Comparison of ENCODE assay signal across 8 mouse cellular contexts in the genomic region with DNA sequence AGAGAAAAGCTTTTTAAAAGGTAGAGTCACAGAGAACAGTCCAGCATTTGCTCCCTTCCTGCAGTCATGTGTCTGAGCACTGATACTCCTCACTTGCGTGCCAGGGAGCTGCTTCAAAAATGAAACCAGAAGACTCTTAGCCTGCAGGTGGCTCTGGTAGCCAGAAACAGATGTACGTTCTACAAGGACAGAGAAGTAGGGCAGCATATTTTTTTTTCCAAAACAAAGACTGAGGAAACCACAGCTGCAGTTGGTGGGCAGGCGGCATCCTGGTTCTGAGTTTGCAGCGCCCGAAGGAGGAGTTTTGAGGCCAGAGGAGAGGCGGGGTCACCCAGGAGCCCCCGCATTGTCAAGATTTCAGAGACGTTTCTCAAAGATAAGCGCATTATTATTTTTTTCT. TPM values are rescaled to one million over a fixed set of nuclear protein-coding genes. Genes with fewer than 3 reads are reported as not detected.
DNase-seq lines count a peak whose midpoint lies in the region; ATAC-seq and TF ChIP-seq lines count a peak whose summit lies in the region.

No protein-coding gene starts in this region.

- H3K4me2 ChIP-seq in forebrain, embryonic 16.5 days (ENCODE audit: low read length): no peak overlapping the region
- H3K4me2 ChIP-seq in liver, embryonic 14.5 days (ENCODE audit: low read depth): peak overlapping the region; percentile 48

- H3K4me3 ChIP-seq in forebrain, embryonic 10.5 days: no peak overlapping the region
- H3K4me3 ChIP-seq in forebrain, embryonic 16.5 days (replicated peaks; ENCODE audit: low read length): no peak overlapping the region
- H3K4me3 ChIP-seq in liver, embryonic 14.5 days (ENCODE audit: insufficient read depth in 1 of 2, low read depth in 2 of 2, low read length in 2 of 2): peak overlapping the region in 1 of 2 experiments; percentile 16; a peak in 1 of 4 replicates

- 0 out of 2 replicates have a peak overlapping the region, but pooled peaks have one; percentile 25 for H3K27ac ChIP-seq in forebrain, embryonic 10.5 days
- H3K27ac ChIP-seq in forebrain, embryonic 16.5 days (ENCODE audit: low read length): no peak overlapping the region
- no peak overlapping the region for H3K27ac ChIP-seq in liver, embryonic 14.5 days

- no peak for TF ChIP-seq CTCF in liver, embryonic 14.5 days (IDR thresholded peaks at IDR 0.05; ENCODE audit: low read depth)

- intact Hi-C loops in gastrocnemius, postnatal 36 days (cut with DNase I): no loop called here

- ATAC-seq in forebrain, embryonic 16.5 days: no peak
- no peak for ATAC-seq in liver, embryonic 14.5 days (ENCODE audit: insufficient read depth)

- peak; percentile 15 for DNase-seq in forebrain, embryonic 10.5 days (ENCODE audit: extremely low spot score, low spot score)
- peak; percentile 37 for DNase-seq in adipocyte (ENCODE audit: low spot score)
- peak; percentile 22 to 28 for DNase-seq in gastrocnemius, postnatal 36 days
- DNase-seq in kidney, adult 8-10 months: peak; percentile 49 to 57
- no peak for DNase-seq in liver, embryonic 14.5 days (ENCODE audit: low read depth in 3 of 3, low spot score in 3 of 3)
- peak; percentile 40 for DNase-seq in right cerebral cortex, postnatal 25 days
- DNase-seq in cerebellum, adult 9-10 months: no peak

- 65% methylated on average over 9 of the region's 9 CpGs for WGBS in forebrain, embryonic 10.5 days
- 57% methylated on average over 9 of the region's 9 CpGs for WGBS in forebrain, embryonic 16.5 days
- WGBS in liver, embryonic 14.5 days (ENCODE audit: insufficient replicate concordance): 8% methylated on average over 9 of the region's 9 CpGs

- no peaks in the 10 kb centered on the region for H3K36me3 ChIP-seq in forebrain, embryonic 10.5 days (replicated peaks)
- H3K36me3 ChIP-seq in forebrain, embryonic 16.5 days (ENCODE audit: control insufficient read depth, insufficient read depth): no peaks in the 10 kb centered on the region
- H3K36me3 ChIP-seq in liver, embryonic 14.5 days (replicated peaks; ENCODE audit: control insufficient read depth, insufficient read depth, low read depth): no peaks in the 10 kb centered on the region

- H3K9me3 ChIP-seq in forebrain, embryonic 10.5 days: no peaks in the 10 kb centered on the region
- no peaks in the 10 kb centered on the region for H3K9me3 ChIP-seq in forebrain, embryonic 16.5 days (ENCODE audit: control insufficient read depth, low read length)
- no peaks in the 10 kb centered on the region for H3K9me3 ChIP-seq in liver, embryonic 14.5 days (ENCODE audit: control insufficient read depth, low read length)

- peaks cover 21% of the 10 kb centered on the region for H3K4me1 ChIP-seq in forebrain, embryonic 10.5 days
- H3K4me1 ChIP-seq in forebrain, embryonic 16.5 days (replicated peaks; ENCODE audit: control insufficient read depth, insufficient read depth, low read length): peaks cover 6% of the 10 kb centered on the region; the same call in 1 of the 2 replicates
- peaks cover 0 to 17% of the 10 kb centered on the region in 2 experiments; a peak in 2 of 4 replicates for H3K4me1 ChIP-seq in liver, embryonic 14.5 days (replicated peaks; ENCODE audit: control insufficient read depth in 2 of 2, insufficient read depth in 2 of 2, low read length in 1 of 2)

- H3K27me3 ChIP-seq in forebrain, embryonic 10.5 days (ENCODE audit: poor library complexity, severe bottlenecking): no peaks in the 10 kb centered on the region
- no peaks in the 10 kb centered on the region for H3K27me3 ChIP-seq in forebrain, embryonic 16.5 days (replicated peaks; ENCODE audit: control insufficient read depth, insufficient read depth, low read length)
- no peaks in the 10 kb centered on the region for H3K27me3 ChIP-seq in liver, embryonic 14.5 days (ENCODE audit: control insufficient read depth, insufficient read depth, low read length)

- no peak for TF ChIP-seq EP300 in liver, embryonic 14.5 days (IDR thresholded peaks at IDR 0.05; ENCODE audit: low read depth)

- no peak overlapping the region for H3K9ac ChIP-seq in forebrain, embryonic 16.5 days (replicated peaks; ENCODE audit: low read depth, low read length)
- H3K9ac ChIP-seq in liver, embryonic 14.5 days (replicated peaks): no peak overlapping the region

RNA-seq across cellular contexts. Expression of a gene that starts 5.9 kb away (rescaled TPM):
- 165 and 168 TPM in 2 replicates for polyA plus RNA-seq in forebrain, embryonic 10.5 days (2016; fragmentation: Nextera tagmentation; extraction: Ambion mirVana)
- polyA plus RNA-seq in forebrain, embryonic 16.5 days (2015; fragmentation: Nextera tagmentation; extraction: Ambion mirVana): 79.0 and 101 TPM in 2 replicates
- total RNA-seq in gastrocnemius, postnatal 36 days (2021): 10 to 100 TPM; 16.1 to 19.4 TPM
- 5.9 and 7.9 TPM in 2 replicates for polyA plus RNA-seq in liver, embryonic 14.5 days (2012; rRNA removed)
- polyA plus RNA-seq in liver, embryonic 14.5 days (2014; fragmentation: Nextera tagmentation; extraction: Ambion mirVana): 16.0 and 20.3 TPM in 2 replicates

Comparison
In these comparisons a context has a peak if more than half of its experiments do, and no peak if none do; other contexts are left out.
1. DNase-seq: peak in forebrain, embryonic 10.5 days (single experiment), adipocyte (single experiment), gastrocnemius, postnatal 36 days (2 of 2), kidney, adult 8-10 months (2 of 2) and right cerebral cortex, postnatal 25 days (single experiment); none in liver, embryonic 14.5 days (0 of 3) and cerebellum, adult 9-10 months (single experiment).